Mouse (Mus musculus) testis, adult 10 weeks (tissue): ENCODE results near the gene Krtap4-7. TPM values are rescaled to one million over a fixed set of nuclear protein-coding genes. Genes with fewer than 3 reads are reported as not detected.

ENCODE experiments used
- polyA plus RNA-seq: library from polyadenylated mRNA; stranded (reverse); fragments of 350-450 nt; fragmentation: Illumina TruSeq; extraction: RNeasy Lipid Tissue Mini Kit (QIAGEN cat#74804); gene quantifications from one replicate; pipeline ENCODE4 v1.2.3, GENCODE M21; 2014; ENCODE audit warnings: low read depth, low replicate concordance

The Krtap4-7 gene
- not detected for polyA plus RNA-seq

GRCm38 (mm10) chr11:99643635-99644139, at the start of gene Krtap4-7:
Krtap4-7 (minus strand) TSS chr11:99644089.

GRCm38 (mm10) chr11:99690463-99690862, 46.6 kb upstream of the Krtap4-7 start, which contains the start of gene Gm14190:
Gm14190 (minus strand) TSS chr11:99690740.

GRCm38 (mm10) chr11:99665860-99666259, 22.0 kb upstream of the Krtap4-7 start, which contains the start of gene Krtap4-6:
Krtap4-6 (minus strand) TSS chr11:99665960.

GRCm38 (mm10) chr11:99658467-99659010, 14.7 kb upstream of the Krtap4-7 start, which contains the start of gene Gm11563:
Gm11563 (minus strand) TSS chr11:99658960.

GRCm38 (mm10) chr11:99650136-99650535, 6.2 kb upstream of the Krtap4-7 start, which contains the start of gene Gm11555:
Gm11555 (minus strand) TSS chr11:99650236.

GRCm38 (mm10) chr11:99634653-99635134, 9.2 kb downstream of the Krtap4-7 start, which contains the start of gene Krtap4-2:
Krtap4-2 (minus strand) TSS chr11:99635084.

DNA sequence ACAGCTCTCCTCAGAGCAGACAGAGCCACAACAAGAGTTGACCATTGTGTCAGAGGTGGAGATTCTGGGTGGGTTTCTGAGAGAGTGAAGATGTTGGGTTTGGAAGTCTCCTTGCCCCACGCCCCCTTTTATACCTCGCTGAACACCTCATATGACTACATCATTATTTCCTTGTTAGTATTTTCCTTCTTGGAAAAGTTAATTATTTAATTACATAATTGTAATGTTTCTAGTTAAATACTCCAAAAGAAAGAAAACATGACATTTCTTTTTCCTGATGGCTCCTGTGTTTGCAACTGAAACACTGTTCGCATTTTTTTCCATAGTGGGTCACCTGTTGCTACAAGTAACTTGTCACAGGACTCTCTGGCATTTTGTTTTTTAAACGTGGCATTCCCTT, 15.8 kb downstream of the Krtap4-7 start, which contains the start of gene Krtap4-1:
Krtap4-1 (minus strand) TSS at position 101 of the 400 bp plus-strand sequence.

GRCm38 (mm10) chr11:99620335-99620734, 23.6 kb downstream of the Krtap4-7 start, which contains the start of gene Gm11562:
Gm11562 (minus strand) TSS chr11:99620435.

GRCm38 (mm10) chr11:99614796-99615363, 29.0 kb downstream of the Krtap4-7 start, which contains the start of gene Krtap2-4:
Krtap2-4 (minus strand) TSS chr11:99614846.

GRCm38 (mm10) chr11:99610089-99610488, 33.8 kb downstream of the Krtap4-7 start, which contains the start of gene Gm11937:
Gm11937 (minus strand) TSS chr11:99610189.

GRCm38 (mm10) chr11:99603208-99603607, 40.7 kb downstream of the Krtap4-7 start, which contains the start of gene Gm11938:
Gm11938 (minus strand) TSS chr11:99603308.

GRCm38 (mm10) chr11:99597742-99598141, 46.1 kb downstream of the Krtap4-7 start, which contains the start of gene Krtap9-3:
Krtap9-3 (minus strand) TSS chr11:99598105.

Other genes with a start within 250 kb of the Krtap4-7 start
- gene Krt12, start 221.8 kb downstream of the Krtap4-7 start, polyA plus RNA-seq, result not detected
- 0.31 TPM for gene Krt20, start 205.9 kb downstream of the Krtap4-7 start, polyA plus RNA-seq
- 0.35 TPM for gene Krt23, start 151.0 kb downstream of the Krtap4-7 start, polyA plus RNA-seq
- not detected for gene Krt39, start 122.8 kb downstream of the Krtap4-7 start, polyA plus RNA-seq
- gene Krt40, start 100.9 kb downstream of the Krtap4-7 start, polyA plus RNA-seq, result not detected
- gene Krtap3-3, start 93.2 kb downstream of the Krtap4-7 start, polyA plus RNA-seq, result not detected
- not detected for gene Krtap3-2, start 87.2 kb downstream of the Krtap4-7 start, polyA plus RNA-seq
- gene Gm11939, start 84.6 kb downstream of the Krtap4-7 start, polyA plus RNA-seq, result not detected
- not detected for gene Krtap3-1, start 77.5 kb downstream of the Krtap4-7 start, polyA plus RNA-seq
- not detected for gene Krtap1-5, start 63.1 kb downstream of the Krtap4-7 start, polyA plus RNA-seq
- not detected for gene Krtap1-4, start 60.4 kb downstream of the Krtap4-7 start, polyA plus RNA-seq
- not detected for gene Krtap1-3, start 52.8 kb downstream of the Krtap4-7 start, polyA plus RNA-seq
- gene Krtap9-3, start 46.0 kb downstream of the Krtap4-7 start, polyA plus RNA-seq, result not detected
- gene Gm11938, start 40.8 kb downstream of the Krtap4-7 start, polyA plus RNA-seq, result not detected
- not detected for gene Gm11937, start 33.9 kb downstream of the Krtap4-7 start, polyA plus RNA-seq
- not detected for gene Krtap2-4, start 29.2 kb downstream of the Krtap4-7 start, polyA plus RNA-seq
- gene Gm11562, start 23.7 kb downstream of the Krtap4-7 start, polyA plus RNA-seq, result not detected
- not detected for gene Krtap4-1, start 15.9 kb downstream of the Krtap4-7 start, polyA plus RNA-seq
- not detected for gene Krtap4-2, start 9.0 kb downstream of the Krtap4-7 start, polyA plus RNA-seq
- gene Gm11555, start 6.1 kb upstream of the Krtap4-7 start, polyA plus RNA-seq, result not detected
- gene Gm11563, start 14.9 kb upstream of the Krtap4-7 start, polyA plus RNA-seq, result not detected
- gene Krtap4-6, start 21.9 kb upstream of the Krtap4-7 start, polyA plus RNA-seq, result not detected
- gene Gm14190, start 46.7 kb upstream of the Krtap4-7 start, polyA plus RNA-seq, result not detected
- gene Gm14180, start 90.2 kb upstream of the Krtap4-7 start, polyA plus RNA-seq, result not detected
- not detected for gene Gm11595, start 128.8 kb upstream of the Krtap4-7 start, polyA plus RNA-seq
- not detected for gene Krtap4-8, start 136.6 kb upstream of the Krtap4-7 start, polyA plus RNA-seq
- not detected for gene Krtap4-9, start 141.1 kb upstream of the Krtap4-7 start, polyA plus RNA-seq
- not detected for gene Gm11596, start 149.4 kb upstream of the Krtap4-7 start, polyA plus RNA-seq
- not detected for gene Gm11569, start 154.8 kb upstream of the Krtap4-7 start, polyA plus RNA-seq
- not detected for gene Gm11554, start 160.4 kb upstream of the Krtap4-7 start, polyA plus RNA-seq
- not detected for gene Krtap4-13, start 165.8 kb upstream of the Krtap4-7 start, polyA plus RNA-seq
- gene Gm11564, start 171.6 kb upstream of the Krtap4-7 start, polyA plus RNA-seq, result not detected
- not detected for gene 2300003K06Rik, start 194.0 kb upstream of the Krtap4-7 start, polyA plus RNA-seq
- not detected for gene Krtap4-16, start 207.5 kb upstream of the Krtap4-7 start, polyA plus RNA-seq
- gene Gm11568, start 213.8 kb upstream of the Krtap4-7 start, polyA plus RNA-seq, result not detected
- gene Gm11559, start 220.4 kb upstream of the Krtap4-7 start, polyA plus RNA-seq, result not detected
- gene Krtap9-1, start 229.3 kb upstream of the Krtap4-7 start, polyA plus RNA-seq, result not detected
- gene Gm11567, start 235.1 kb upstream of the Krtap4-7 start, polyA plus RNA-seq, result not detected